Mouse (Mus musculus) embryonic fibroblast, embryonic 13.5 days (primary cell): ENCODE results near the gene Foxn3.

Experiments
- CTCF ChIP-seq: IDR thresholded peaks from 2 replicates; pipeline ENCODE4 v1.5.1; 2011; ENCODE audit warnings: mild to moderate bottlenecking, control low read depth, low read length, moderate library complexity, borderline replicate concordance; ENCODE audit not compliant: insufficient read depth
- POLR2A ChIP-seq: IDR thresholded peaks from 2 replicates; pipeline ENCODE4 v1.6.1; 2011; ENCODE audit warnings: low read depth, mild to moderate bottlenecking, control low read depth, low read length, moderate library complexity

- TF ChIP-seq CTCF = no peak
- no peak for TF ChIP-seq POLR2A
These were observed 308.9 kb downstream of the Foxn3 start for GRCm38 (mm10) chr12:99254436-99254835.
